Mouse (Mus musculus): ENCODE results near the gene Znrf2.

Gene Znrf2

GRCm38 (mm10) chr6:54805779-54806178 lies 10.9 kb upstream of the Znrf2 start:
- in situ Hi-C loops (cut with MboI; ENCODE audit: low sequenced_read_pairs), result loop anchor here (25.0 kb wide), 1 partner anchor 357 kb away; no protein-coding TSS in a partner anchor

- in situ Hi-C loops (cut with MboI; ENCODE audit: low sequenced_read_pairs), result loop anchor here (10.0 to 25.0 kb wide), 2 partner anchors 185 to 353 kb away; partner anchors contain the start of gene Ggct
Measured at GRCm38 (mm10) chr6:54809531-54810313, 7.0 kb upstream of the Znrf2 start.

- in situ Hi-C loops (cut with MboI; ENCODE audit: low sequenced_read_pairs), result loop anchor here (10.0 to 25.0 kb wide), 2 partner anchors 185 to 352 kb away; partner anchors contain the start of gene Ggct
Measured at GRCm38 (mm10) chr6:54810314-54810646, 6.4 kb upstream of the Znrf2 start.

DNA sequence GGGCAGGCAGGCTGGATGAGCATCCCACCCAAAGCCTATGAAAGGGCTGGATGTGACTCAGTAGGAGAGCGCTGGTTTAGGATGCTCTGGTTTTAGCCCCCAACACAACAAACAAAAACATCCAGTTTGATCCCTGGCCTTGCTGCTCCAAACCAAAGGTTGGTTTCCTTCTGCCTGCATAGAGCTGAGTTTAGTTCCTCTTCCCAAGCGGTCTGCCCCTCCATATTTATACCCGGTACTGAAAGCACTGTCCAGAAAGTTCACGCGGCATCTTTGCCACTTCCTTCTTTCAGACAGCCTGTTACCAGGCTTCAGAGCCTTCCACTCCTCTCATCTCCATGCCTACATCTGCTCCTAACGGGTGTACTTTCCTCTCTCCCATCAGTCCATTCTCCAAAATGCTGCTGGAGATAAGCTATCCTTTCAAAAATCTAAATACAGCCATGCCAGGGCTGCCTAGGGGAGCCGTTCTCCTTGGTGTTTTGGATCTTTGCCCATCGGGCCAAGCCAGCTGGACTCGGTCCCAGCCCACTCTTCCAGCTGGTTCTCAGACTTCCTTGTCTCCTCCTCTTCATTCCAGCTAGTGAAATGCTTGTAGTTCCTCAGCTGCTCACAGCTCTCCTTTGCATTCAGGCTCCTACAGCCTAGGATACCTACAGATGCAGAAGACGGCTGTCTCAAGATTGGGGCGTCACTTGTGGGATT lies 5.0 kb upstream of the Znrf2 start:
- in situ Hi-C loops (cut with MboI; ENCODE audit: low sequenced_read_pairs), result loop anchor here (10.0 to 25.0 kb wide), 2 partner anchors 183 to 351 kb away; partner anchors contain the start of gene Ggct

GRCm38 (mm10) chr6:54812276-54812675 lies 4.4 kb upstream of the Znrf2 start:
- in situ Hi-C loops (cut with MboI; ENCODE audit: low sequenced_read_pairs), result loop anchor here (10.0 to 25.0 kb wide), 2 partner anchors 183 to 350 kb away; partner anchors contain the start of gene Ggct

DNA sequence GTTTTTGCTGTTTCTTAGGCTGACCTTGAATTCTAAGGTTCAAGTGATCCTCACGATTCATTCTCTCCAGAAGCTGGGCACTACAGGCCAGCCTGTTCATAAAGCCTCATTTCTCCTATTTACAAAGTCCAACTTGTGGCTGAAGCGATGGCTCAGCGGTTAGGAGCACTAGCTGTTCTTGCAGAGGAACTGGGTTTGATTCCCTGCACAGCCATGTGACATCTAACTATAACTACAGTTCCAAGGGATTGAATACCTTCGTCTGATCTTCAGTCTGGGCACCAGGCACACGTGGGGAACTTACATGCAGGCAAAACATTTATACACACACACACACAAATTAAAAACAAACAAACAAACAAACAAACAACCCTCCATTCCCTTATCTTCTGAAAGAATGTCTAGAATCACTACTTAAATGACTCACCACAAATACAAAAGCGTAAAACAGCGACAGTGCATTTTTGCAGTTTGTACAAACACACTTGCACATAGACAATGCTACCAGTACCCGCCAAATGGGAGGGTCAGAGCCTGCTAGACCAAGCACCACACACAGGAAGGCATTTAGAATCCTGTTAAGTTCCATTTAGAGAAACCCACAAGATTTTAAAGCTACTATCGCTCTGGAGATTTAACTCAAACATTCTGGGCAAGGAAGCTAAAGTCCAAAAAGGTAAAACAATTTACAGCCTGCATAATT lies 1.1 kb upstream of the Znrf2 start:
- in situ Hi-C loops (cut with MboI; ENCODE audit: low sequenced_read_pairs), result loop anchor here (10.0 to 25.0 kb wide), 2 partner anchors 179 to 347 kb away; partner anchors contain the start of gene Ggct

DNA sequence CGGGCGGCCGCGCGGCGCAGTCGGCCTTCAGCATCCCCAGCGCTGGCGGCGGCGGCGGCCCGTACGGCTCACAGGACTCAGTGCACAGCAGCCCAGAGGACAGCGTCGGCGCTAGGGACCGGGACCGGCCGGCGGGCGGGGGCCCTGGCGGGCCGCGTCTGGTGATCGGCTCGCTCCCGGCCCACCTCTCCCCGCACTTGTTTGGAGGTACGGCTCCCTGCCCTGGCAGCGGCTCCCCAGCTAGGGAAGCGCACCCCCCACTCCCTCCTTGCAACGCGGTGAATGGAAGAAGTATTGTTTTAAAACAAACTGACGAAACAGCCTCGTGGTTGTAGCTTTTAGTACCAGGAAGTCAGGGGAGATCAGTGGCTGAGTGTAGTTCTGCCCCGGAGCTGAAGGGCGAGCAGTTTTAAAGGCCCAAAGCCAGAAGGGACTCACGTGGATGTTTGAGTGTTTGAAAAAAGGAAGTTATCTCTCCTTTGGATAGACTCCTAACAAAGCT lies 601 bp downstream of the Znrf2 start:
- in situ Hi-C loops (cut with MboI; ENCODE audit: low sequenced_read_pairs), result loop anchor here (10.0 to 25.0 kb wide), 2 partner anchors 177 to 345 kb away; partner anchors contain the start of gene Ggct

DNA sequence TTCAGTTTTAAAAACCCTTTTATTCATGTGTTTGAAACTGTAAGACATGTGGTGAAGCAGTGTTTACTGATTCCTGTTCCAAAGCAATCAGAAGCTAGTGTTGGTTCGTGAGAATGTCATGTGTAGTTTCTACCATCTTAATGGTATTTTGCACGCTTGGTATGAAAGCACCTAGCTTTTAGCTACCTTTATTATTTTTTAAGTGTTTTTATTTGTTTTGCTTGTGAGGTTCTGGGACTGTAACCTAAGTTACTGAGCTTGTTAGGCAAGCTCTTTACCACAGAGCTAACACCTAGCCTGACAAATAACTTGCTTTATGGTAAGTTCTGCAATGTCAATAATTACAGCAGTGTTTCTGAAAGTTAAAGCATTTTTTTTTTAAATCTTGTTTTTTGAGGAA lies 1.7 kb downstream of the Znrf2 start:
- in situ Hi-C loops (cut with MboI; ENCODE audit: low sequenced_read_pairs), result loop anchor here (10.0 to 25.0 kb wide), 2 partner anchors 176 to 344 kb away; partner anchors contain the start of gene Ggct

DNA sequence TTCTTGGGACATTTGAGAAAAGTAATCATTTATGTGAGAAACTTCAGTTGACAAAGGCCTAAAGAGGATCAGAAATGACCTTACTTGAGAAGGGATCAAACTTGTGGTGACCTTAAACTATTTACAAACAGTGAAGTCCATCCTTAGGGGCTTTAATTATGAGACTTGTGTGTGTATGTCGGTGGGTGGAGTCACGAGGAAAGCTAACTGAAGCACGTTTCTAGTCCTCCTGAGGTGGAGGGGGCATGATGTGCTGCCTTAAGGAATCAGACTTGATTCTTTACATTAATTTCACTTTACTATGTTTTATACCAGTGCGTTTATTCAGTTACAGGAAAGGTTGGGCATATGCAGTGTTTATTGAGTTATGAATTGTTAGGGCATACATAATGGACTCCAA lies 2.6 kb downstream of the Znrf2 start:
- in situ Hi-C loops (cut with MboI; ENCODE audit: low sequenced_read_pairs), result loop anchor here (10.0 to 25.0 kb wide), 2 partner anchors 176 to 343 kb away; partner anchors contain the start of gene Ggct

DNA sequence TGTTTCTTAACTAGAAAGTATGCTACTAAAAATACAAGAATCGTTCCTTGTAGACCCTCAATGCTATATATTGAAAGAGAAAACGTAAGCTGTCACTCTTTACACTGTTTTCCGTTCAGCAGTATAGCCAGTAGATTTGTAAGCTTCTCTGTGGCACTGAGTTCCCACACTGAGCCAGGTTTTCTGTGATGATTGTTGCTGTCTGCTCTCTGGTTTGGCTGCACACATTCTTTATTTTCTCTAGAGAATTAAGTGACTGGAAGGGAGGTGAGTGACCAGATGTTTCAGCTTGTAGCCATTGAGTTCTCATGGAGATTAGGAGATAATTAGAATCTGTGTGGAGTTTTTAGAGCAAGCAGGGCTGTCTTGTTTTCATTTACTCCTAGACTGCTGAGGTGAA lies 3.0 kb downstream of the Znrf2 start:
- in situ Hi-C loops (cut with MboI; ENCODE audit: low sequenced_read_pairs), result loop anchor here (10.0 to 25.0 kb wide), 2 partner anchors 175 to 343 kb away; partner anchors contain the start of gene Ggct

DNA sequence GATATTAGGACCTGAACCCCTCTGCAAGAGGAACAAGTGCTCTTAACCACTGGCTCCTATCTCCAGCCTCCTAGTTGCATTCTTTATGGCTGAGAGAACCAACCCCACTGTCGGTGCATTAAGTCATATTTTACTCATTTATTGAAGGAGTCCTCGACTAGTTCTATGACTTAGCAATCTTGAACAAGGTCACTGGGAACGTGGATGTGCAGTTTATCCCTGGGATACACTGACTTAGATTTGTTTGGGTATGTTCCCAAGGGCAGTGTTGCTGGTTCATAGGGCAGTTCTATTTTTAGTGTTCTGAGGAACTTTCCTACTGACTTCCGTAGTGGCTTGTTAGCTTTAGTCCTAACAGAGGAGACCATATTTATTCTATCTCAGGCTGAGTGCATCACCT lies 5.6 kb downstream of the Znrf2 start:
- in situ Hi-C loops (cut with MboI; ENCODE audit: low sequenced_read_pairs), result loop anchor here (25.0 kb wide), 1 partner anchor 340 kb away; no protein-coding TSS in a partner anchor

DNA sequence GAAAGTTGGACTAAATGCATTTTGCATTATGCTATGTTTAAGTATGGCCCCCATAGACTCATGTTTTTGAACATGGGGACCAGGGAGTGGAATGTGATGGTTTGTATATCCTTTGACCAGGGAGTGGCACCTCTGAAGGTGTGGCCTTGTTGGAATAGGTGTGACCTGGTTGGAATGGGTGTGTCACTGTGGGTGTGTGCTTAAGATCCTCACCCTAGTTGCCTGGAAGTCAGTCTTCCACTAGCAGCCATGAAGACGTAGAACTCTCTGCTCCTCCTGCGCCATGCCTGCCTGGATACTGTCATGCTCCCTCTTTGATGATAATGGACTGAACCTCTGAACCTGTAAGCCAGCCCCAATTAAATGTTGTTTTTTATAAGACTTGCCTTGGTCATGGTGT lies 7.8 kb downstream of the Znrf2 start:
- in situ Hi-C loops (cut with MboI; ENCODE audit: low sequenced_read_pairs), result loop anchor here (25.0 kb wide), 1 partner anchor 338 kb away; no protein-coding TSS in a partner anchor

GRCm38 (mm10) chr6:54827481-54827880 lies 10.8 kb downstream of the Znrf2 start:
- in situ Hi-C loops (cut with MboI; ENCODE audit: low sequenced_read_pairs), result no loop called here

- in situ Hi-C loops (cut with MboI; ENCODE audit: low sequenced_read_pairs), result no loop called here
Measured at GRCm38 (mm10) chr6:54828274-54828673, 11.6 kb downstream of the Znrf2 start.

DNA sequence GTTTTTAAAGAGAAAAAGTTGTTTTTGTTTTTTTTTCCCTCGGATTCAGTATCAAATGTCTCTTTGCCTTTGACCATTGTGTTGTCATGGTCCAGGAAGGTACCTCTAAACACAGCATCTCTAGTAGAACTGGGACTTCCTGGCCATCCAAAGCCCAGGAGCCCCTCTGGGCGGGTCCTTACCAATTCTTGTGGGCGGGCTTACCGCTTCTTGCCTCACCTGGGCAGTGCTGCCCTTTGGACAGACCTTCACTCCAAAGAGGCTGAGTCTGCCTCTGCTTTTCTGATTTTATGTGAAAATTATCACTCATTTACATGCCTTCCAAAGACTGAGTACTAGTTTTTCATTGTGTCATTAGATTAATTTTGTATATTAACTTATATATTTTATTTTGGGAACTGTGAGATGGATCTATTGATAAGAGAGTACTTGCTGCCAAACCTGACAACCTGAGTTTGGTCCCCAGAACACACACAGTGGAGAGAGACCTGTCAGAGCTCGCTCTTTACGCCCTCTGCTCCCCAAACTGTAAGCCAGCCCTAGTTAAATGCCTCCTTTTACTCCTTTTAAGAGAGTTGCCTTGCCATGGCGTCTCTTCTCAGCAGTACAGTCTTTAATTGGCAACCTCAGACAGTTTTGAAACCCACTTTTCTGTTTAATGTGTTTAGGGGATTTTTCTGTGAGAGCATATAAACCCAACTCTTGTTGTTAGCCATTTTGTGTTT lies 13.5 kb downstream of the Znrf2 start:
- in situ Hi-C loops (cut with MboI; ENCODE audit: low sequenced_read_pairs), result no loop called here

- in situ Hi-C loops (cut with MboI; ENCODE audit: low sequenced_read_pairs), result no loop called here
Measured at GRCm38 (mm10) chr6:54831069-54831720, 14.5 kb downstream of the Znrf2 start.

- in situ Hi-C loops (cut with MboI; ENCODE audit: low sequenced_read_pairs), result no loop called here
Measured at GRCm38 (mm10) chr6:54833427-54833826, 16.7 kb downstream of the Znrf2 start.

- in situ Hi-C loops (cut with MboI; ENCODE audit: low sequenced_read_pairs), result no loop called here
Measured at GRCm38 (mm10) chr6:54836666-54837065, 19.9 kb downstream of the Znrf2 start.

DNA sequence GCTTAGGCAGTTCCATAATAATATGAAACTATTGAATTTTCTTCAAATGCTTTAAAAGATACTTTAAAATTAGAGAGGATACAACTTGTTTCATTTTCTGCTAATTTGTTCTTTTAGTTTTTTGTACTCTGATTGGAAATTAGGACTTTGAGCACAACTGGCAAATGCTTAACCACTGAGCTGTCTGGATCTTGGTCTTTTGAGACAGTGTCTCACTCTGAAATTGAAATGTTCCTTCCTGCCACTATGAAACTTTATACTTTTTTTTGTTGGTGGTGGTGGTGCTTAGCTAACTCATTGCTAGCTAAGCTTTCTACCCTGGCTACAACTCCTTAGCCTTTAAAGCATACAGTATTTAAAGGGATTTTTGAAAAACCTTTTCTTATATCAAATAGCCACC lies 24.7 kb downstream of the Znrf2 start:
- in situ Hi-C loops (cut with MboI; ENCODE audit: low sequenced_read_pairs), result no loop called here

Measured in CH12F3 (cell line).